Mouse (Mus musculus): ENCODE results near the gene Ror2. TPM values are rescaled to one million over a fixed set of nuclear protein-coding genes. Genes with fewer than 3 reads are reported as not detected.

Gene Ror2
- polyA plus RNA-seq, 1 experiment from 2014 or later = 3.3 TPM

DNA sequence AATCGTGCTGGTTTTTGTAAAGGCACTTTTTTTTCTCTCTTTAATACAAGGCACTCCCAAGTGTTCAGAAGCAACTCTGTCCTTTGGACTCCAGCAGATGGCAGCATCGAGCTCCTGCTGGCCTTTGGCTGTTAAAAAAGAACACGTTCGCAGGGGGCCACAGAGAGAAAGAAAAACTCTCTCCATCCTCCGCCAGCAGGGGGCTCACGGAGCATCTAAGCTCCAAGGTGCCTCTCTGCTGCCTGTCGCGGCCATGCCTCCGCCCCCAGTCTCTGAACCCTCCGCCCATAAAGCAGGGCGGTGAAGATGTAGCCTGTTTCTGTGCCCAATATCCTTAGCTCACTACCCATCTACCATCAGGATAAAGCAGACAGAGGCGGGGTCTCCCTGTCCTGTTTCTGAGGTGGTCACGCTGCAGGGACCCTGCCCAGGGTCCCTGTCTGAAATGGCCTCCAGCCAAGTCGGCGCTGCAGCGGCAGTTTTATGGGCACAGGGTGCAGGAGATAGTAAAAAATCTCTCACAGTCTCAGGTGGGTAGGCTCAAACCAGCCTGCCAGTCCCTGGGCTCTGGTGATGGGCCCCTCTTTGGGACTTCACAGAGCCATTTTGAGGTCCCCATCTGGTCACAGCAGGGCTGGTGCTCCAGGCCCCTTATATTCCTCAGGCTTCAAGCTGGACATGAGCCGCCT, 176.2 kb downstream of the Ror2 start:
- Histone ChIP-seq H3K36me3 (no peaks in the 10 kb centered on the region), H3K4me2 (peak overlapping the region; percentile 52), H3K27ac (replicated peaks) (peak overlapping the region; percentile 20; the same call in 1 of the 2 replicates), H3K4me3 (peak overlapping the region; percentile 21), H3K4me1 (replicated peaks) (peaks cover 4% of the 10 kb centered on the region), H3K27me3 (no peaks in the 10 kb centered on the region), H3K9me3 (no peaks in the 10 kb centered on the region), H3K9ac (peak overlapping the region; percentile 37; the same call in 1 of the 2 replicates)
- ATAC-seq (ENCODE audit: low FRiP score, low read depth) = peak; percentile 82
- WGBS = 19% methylated on average over 17 of the region's 17 CpGs

DNA sequence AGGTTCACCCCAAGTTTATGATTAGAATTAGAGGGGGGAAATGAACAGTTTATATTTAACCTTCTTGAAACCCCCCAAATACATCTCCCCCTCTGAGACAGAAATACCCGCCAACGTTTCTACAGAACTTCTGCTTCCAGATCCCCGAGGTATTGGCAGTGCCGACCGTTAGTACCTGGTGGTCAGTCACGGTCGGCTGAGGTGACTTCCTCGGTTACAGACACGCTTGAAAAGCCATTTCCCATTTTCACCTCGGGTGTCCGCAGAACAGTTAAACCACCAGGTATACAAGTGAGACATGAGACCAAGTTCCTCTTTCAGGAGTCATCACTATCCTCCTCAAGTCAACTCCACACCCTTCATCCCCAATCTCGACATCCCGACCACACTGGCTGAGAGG, 179.2 kb downstream of the Ror2 start:
- H3K9ac ChIP-seq = no peak overlapping the region
- no peaks in the 10 kb centered on the region for H3K27me3 ChIP-seq
- no peaks in the 10 kb centered on the region for H3K9me3 ChIP-seq
- no peaks in the 10 kb centered on the region for H3K36me3 ChIP-seq
- 87% methylated on average over 13 of the region's 13 CpGs for WGBS
- H3K4me1 ChIP-seq (replicated peaks) = peaks cover 4% of the 10 kb centered on the region
- no peak for ATAC-seq (ENCODE audit: low FRiP score, low read depth)
- no peak overlapping the region for H3K27ac ChIP-seq (replicated peaks)
- no peak overlapping the region for H3K4me2 ChIP-seq
- no peak overlapping the region for H3K4me3 ChIP-seq

DNA sequence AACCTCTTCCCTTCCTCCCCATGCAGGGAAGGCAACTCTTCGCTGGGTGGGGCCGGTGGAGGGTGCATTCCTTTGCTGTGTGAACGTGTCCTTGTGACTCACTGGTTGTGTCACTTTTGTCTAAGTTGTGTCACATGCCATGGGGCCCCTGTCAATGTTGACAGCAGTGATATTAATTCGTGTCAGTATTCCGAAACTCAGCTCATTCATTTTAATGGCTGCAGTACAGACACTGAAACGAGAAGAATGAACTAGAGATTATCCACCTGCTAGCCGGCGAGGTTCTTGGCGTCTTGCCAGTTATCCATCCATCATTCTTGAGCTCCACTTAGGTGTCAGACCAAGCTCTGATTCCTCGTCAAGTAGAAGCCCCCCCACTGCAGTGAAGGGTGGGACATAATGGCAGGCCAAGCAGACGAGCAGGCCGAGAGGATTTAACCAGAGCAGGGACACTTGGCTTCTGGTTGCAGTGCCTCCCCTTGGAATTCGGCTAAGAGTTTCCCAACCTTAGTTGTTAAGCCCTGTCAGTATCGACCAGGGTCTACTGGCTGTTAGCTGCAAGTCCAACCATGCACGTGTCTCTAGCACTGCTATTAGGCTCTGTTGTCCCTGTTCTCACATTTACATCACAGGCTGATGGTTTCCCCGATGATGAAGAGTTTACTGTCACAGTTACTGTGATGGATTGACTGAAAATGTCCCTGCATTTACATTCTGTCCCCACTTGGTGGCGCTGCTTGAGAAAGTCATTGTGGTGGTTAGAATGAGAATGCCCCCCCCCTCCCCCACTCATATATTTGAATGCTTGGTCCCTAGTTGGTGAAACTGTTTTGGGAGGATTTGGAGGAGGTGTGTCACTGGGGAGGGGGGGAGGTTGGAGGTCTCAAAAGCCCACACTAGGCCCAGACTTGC, 185.9 kb downstream of the Ror2 start:
- no peak overlapping the region for H3K27ac ChIP-seq (replicated peaks)
- H3K36me3 ChIP-seq = no peaks in the 10 kb centered on the region
- no peaks in the 10 kb centered on the region for H3K27me3 ChIP-seq
- H3K4me2 ChIP-seq = no peak overlapping the region
- ATAC-seq (ENCODE audit: low FRiP score, low read depth) = 0 out of 2 replicates have a peak, but pooled peaks have one; percentile 32
- no peak overlapping the region for H3K4me3 ChIP-seq
- peaks cover 4% of the 10 kb centered on the region; the same call in 1 of the 2 replicates for H3K4me1 ChIP-seq (replicated peaks)
- H3K9me3 ChIP-seq = no peaks in the 10 kb centered on the region
- 33% methylated on average over 17 of the region's 17 CpGs for WGBS
- H3K9ac ChIP-seq = no peak overlapping the region

- H3K9me3 ChIP-seq = no peaks in the 10 kb centered on the region
- peaks cover 4% of the 10 kb centered on the region; the same call in 1 of the 2 replicates for H3K4me1 ChIP-seq (replicated peaks)
- H3K27ac ChIP-seq (replicated peaks) = no peak overlapping the region
- H3K36me3 ChIP-seq = no peaks in the 10 kb centered on the region
- no peaks in the 10 kb centered on the region for H3K27me3 ChIP-seq
- no peak overlapping the region for H3K9ac ChIP-seq
- 22% methylated on average over 8 of the region's 8 CpGs for WGBS
- ATAC-seq (ENCODE audit: low FRiP score, low read depth) = no peak
- no peak overlapping the region for H3K4me2 ChIP-seq
- no peak overlapping the region for H3K4me3 ChIP-seq
Observed at GRCm38 (mm10) chr13:53096615-53097014, 189.3 kb downstream of the Ror2 start.

GRCm38 (mm10) chr13:53095222-53095621, 190.7 kb downstream of the Ror2 start:
- Histone ChIP-seq H3K4me3 (no peak overlapping the region), H3K27me3 (no peaks in the 10 kb centered on the region), H3K9me3 (no peaks in the 10 kb centered on the region), H3K4me2 (no peak overlapping the region), H3K36me3 (no peaks in the 10 kb centered on the region), H3K27ac (replicated peaks) (no peak overlapping the region), H3K4me1 (replicated peaks) (peaks cover 4% of the 10 kb centered on the region; the same call in 1 of the 2 replicates), H3K9ac (no peak overlapping the region)
- WGBS = 82% methylated on average over 17 of the region's 17 CpGs
- ATAC-seq (ENCODE audit: low FRiP score, low read depth) = no peak

DNA sequence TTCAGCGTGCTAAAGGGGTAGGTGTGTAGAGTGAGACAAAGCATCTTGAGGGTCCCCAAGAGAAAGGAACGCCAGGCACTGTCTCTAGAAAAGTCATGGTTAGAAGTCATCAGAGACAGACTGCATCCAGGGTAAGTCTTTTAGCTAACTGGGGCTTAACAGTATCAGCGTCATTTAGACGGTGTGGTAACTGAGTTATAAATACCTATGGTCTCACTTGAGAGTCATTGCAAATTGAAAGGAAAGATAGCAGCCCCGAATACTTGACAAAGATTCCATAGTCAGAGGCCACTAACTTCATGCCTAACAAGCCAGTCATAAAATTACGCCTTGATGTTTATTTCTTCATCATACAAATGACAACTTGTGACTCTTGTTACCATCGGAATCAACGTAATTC, 191.3 kb downstream of the Ror2 start:
- no peak overlapping the region for H3K9ac ChIP-seq
- no peak overlapping the region for H3K27ac ChIP-seq (replicated peaks)
- no peaks in the 10 kb centered on the region for H3K27me3 ChIP-seq
- H3K9me3 ChIP-seq = no peaks in the 10 kb centered on the region
- WGBS = 95% methylated on average over 8 of the region's 8 CpGs
- no peak for ATAC-seq (ENCODE audit: low FRiP score, low read depth)
- no peaks in the 10 kb centered on the region; the same call in 1 of the 2 replicates for H3K4me1 ChIP-seq (replicated peaks)
- no peaks in the 10 kb centered on the region for H3K36me3 ChIP-seq
- no peak overlapping the region for H3K4me3 ChIP-seq
- no peak overlapping the region for H3K4me2 ChIP-seq

- Histone ChIP-seq H3K9me3 (no peaks in the 10 kb centered on the region), H3K36me3 (no peaks in the 10 kb centered on the region)
Observed at GRCm38 (mm10) chr13:53093407-53093806, 192.5 kb downstream of the Ror2 start.

GRCm38 (mm10) chr13:53086552-53087282, 199.2 kb downstream of the Ror2 start:
- Histone ChIP-seq H3K4me3 (no peak overlapping the region), H3K27ac (replicated peaks) (no peak overlapping the region; the same call in 1 of the 2 replicates), H3K36me3 (no peaks in the 10 kb centered on the region), H3K9me3 (no peaks in the 10 kb centered on the region), H3K4me2 (no peak overlapping the region), H3K9ac (no peak overlapping the region), H3K4me1 (replicated peaks) (no peaks in the 10 kb centered on the region), H3K27me3 (no peaks in the 10 kb centered on the region)
- no peak for ATAC-seq (ENCODE audit: low FRiP score, low read depth)
- WGBS = 76% methylated on average over 23 of the region's 23 CpGs

More at GRCm38 (mm10) chr13:53093407-53093806, 192.5 kb downstream of the Ror2 start:
- Histone ChIP-seq H3K27me3 (no peaks in the 10 kb centered on the region), H3K4me3 (no peak overlapping the region), H3K4me1 (replicated peaks) (no peaks in the 10 kb centered on the region), H3K4me2 (no peak overlapping the region), H3K9ac (no peak overlapping the region), H3K27ac (replicated peaks) (no peak overlapping the region)
- 58% methylated on average over 4 of the region's 4 CpGs for WGBS
- no peak for ATAC-seq (ENCODE audit: low FRiP score, low read depth)

DNA sequence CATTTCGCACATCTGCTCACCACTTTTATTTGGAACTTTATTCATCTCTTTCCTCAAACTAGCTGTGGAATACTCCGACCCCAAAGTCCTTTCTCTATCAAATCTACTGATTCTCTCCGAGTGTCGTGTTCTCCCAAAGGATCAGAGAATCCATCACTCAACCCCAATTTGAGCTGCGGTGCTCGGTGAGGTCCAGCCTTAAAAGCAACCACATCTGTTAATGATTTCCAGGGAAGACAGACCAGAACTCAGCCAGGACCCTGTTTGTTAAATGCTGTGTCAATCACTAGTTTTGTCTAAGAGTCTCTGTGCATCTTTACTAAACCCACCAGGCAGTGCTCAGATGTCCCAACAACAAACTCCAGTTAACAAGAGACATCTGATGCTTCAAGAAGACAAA, 204.1 kb downstream of the Ror2 start:
- Histone ChIP-seq H3K27ac (replicated peaks) (no peak overlapping the region), H3K36me3 (no peaks in the 10 kb centered on the region), H3K27me3 (no peaks in the 10 kb centered on the region), H3K4me3 (no peak overlapping the region), H3K9me3 (no peaks in the 10 kb centered on the region), H3K4me2 (no peak overlapping the region), H3K9ac (no peak overlapping the region), H3K4me1 (replicated peaks) (peaks cover 23% of the 10 kb centered on the region)
- 40% methylated on average over 6 of the region's 6 CpGs for WGBS
- no peak for ATAC-seq (ENCODE audit: low FRiP score, low read depth)

DNA sequence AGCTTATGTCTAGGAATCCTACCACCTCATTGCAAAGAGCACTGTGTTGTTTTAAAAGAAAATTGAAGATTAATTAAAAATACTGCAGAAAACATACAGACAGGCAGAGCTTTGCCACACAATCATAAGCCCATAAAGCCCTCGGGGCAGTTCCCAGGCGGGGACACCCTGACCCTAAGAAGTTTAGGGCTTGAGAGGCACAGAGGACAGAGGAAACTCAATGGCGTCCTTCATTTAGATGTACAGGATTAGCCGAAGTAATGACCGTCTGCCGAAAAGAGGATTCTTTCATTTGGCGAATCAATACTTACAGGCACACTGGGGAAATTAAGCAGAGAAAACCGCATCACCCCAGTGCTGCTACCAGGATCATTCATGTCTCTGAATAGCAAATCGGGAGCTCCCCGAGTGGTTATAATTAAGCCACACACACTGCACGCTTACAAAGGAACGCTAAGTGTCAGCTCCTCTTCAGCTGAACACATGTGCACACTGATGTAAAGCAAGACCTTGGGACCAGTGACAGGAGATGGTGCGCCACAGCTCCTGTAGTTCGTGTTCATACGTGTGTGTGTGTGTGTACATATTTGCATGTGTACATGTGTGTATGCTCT, 208.1 kb downstream of the Ror2 start:
- Histone ChIP-seq H3K9ac (no peak overlapping the region), H3K27me3 (no peaks in the 10 kb centered on the region), H3K4me1 (replicated peaks) (peaks cover 27% of the 10 kb centered on the region), H3K4me2 (peak overlapping the region; percentile 19; the same call in 1 of the 2 replicates), H3K27ac (replicated peaks) (peak overlapping the region; percentile 60), H3K36me3 (no peaks in the 10 kb centered on the region), H3K9me3 (no peaks in the 10 kb centered on the region), H3K4me3 (no peak overlapping the region)
- WGBS = 38% methylated on average over 15 of the region's 15 CpGs
- ATAC-seq (ENCODE audit: low FRiP score, low read depth) = peak; percentile 66

DNA sequence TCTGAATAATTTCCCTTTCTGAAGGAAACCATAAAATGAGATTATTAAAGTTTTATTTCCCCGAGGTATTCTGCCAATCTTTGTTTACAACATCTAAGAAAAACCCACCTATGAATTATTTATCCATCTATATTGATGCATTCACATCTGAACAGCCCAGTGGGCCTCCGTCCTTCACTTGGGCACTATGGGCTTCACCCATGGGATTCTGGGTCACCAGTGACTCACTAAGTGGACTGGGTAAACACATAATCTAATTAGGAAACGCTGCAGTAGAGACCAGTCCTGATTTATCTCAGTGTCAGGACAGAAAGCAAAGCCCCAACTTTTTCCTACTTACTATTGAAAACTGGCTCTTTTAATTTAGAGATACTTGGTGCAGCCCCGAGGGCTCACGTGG, 210.9 kb downstream of the Ror2 start:
- no peaks in the 10 kb centered on the region for H3K27me3 ChIP-seq
- no peak overlapping the region for H3K27ac ChIP-seq (replicated peaks)
- WGBS = 60% methylated on average over 5 of the region's 5 CpGs
- no peak for ATAC-seq (ENCODE audit: low FRiP score, low read depth)
- H3K9me3 ChIP-seq = no peaks in the 10 kb centered on the region
- no peak overlapping the region for H3K4me3 ChIP-seq
- no peaks in the 10 kb centered on the region for H3K36me3 ChIP-seq
- H3K9ac ChIP-seq = no peak overlapping the region
- peaks cover 22% of the 10 kb centered on the region for H3K4me1 ChIP-seq (replicated peaks)
- no peak overlapping the region for H3K4me2 ChIP-seq

All from hindbrain, embryonic 15.5 days (tissue).